Mouse (Mus musculus) midbrain, embryonic 11.5 days (tissue): ENCODE results near the gene Tlr11. TPM values are rescaled to one million over a fixed set of nuclear protein-coding genes. Genes with fewer than 3 reads are reported as not detected.

Experiments used
- ATAC-seq: fragments of 200-750 bp; cut with Nextera tagmentation; 2 replicates; pipeline ENCODE4 v1.8.0; 2017; ENCODE audit warnings: moderate TSS enrichment, moderate library complexity; ENCODE audit not compliant: low FRiP score
- DNase-seq: peaks from one replicate; pipeline ENCODE4 v3.0.0; 2015; ENCODE audit warnings: low spot score; ENCODE audit errors: missing footprints
- H3K27ac ChIP-seq: fragments of 300-500 bp; sonication (generic); 2 replicates; pipeline ENCODE4 v1.5.1; 2014; ENCODE audit warnings: low read depth, low read length
- H3K27me3 ChIP-seq: fragments of 300-500 bp; sonication (generic); 2 replicates; pipeline ENCODE4 v1.6.1; 2014; ENCODE audit warnings: mild to moderate bottlenecking, low read length, moderate library complexity, mixed read lengths; ENCODE audit not compliant: control insufficient read depth, insufficient read depth
- H3K36me3 ChIP-seq: fragments of 300-500 bp; sonication (generic); 2 replicates; pipeline ENCODE4 v1.6.1; 2014; ENCODE audit warnings: mild to moderate bottlenecking, low read length, moderate library complexity, mixed read lengths; ENCODE audit not compliant: control insufficient read depth, insufficient read depth
- H3K4me1 ChIP-seq: fragments of 300-500 bp; sonication (generic); 2 replicates; pipeline ENCODE4 v1.6.1; 2014; ENCODE audit warnings: low read length; ENCODE audit not compliant: control insufficient read depth, insufficient read depth
- H3K4me2 ChIP-seq: fragments of 300-500 bp; sonication (generic); 2 replicates; pipeline ENCODE4 v1.6.1; 2014; ENCODE audit warnings: mild to moderate bottlenecking, moderate library complexity
- H3K4me3 ChIP-seq: fragments of 300-500 bp; sonication (generic); 2 replicates; pipeline ENCODE4 v1.5.1; 2014; ENCODE audit warnings: low read depth, low read length
- H3K9ac ChIP-seq: fragments of 300-500 bp; sonication (generic); 2 replicates; pipeline ENCODE4 v1.6.1; 2014; ENCODE audit warnings: low read length
- H3K9me3 ChIP-seq: fragments of 300-500 bp; sonication (generic); 2 replicates; pipeline ENCODE4 v1.6.1; 2016; ENCODE audit warnings: low read length; ENCODE audit not compliant: control insufficient read depth
- WGBS: fragments of 180-500 bp; shearing (Covaris S2); extraction: QIAGEN DNeasy Blood & Tissue Kit; methylation state at CpG from one replicate; pipeline ENCODE4 v1.1.7; 2014; 5-methylcytosine and 5-hydroxymethylcytosine counted together
- polyA plus RNA-seq: library from polyadenylated mRNA; unstranded; fragments of >200 nt; fragmentation: Nextera tagmentation; extraction: Ambion mirVana; gene quantifications from 2 replicates; pipeline ENCODE4 v1.2.1, GENCODE M21; 2014

Gene Tlr11
- not detected in 2 replicates for polyA plus RNA-seq

GRCm38 (mm10) chr14:50357593-50357992 is at the start of gene Tlr11:
Tlr11 (plus strand) TSS chr14:50357914.
- no peak within 1 kb of the TSS for H3K27ac ChIP-seq
- H3K36me3 ChIP-seq: no peaks in the 10 kb centered on the region
- DNase-seq: no peak
- no peak within 1 kb of the TSS for H3K4me2 ChIP-seq
- H3K9ac ChIP-seq: no peak within 1 kb of the TSS
- no peaks in the 10 kb centered on the region for H3K27me3 ChIP-seq
- H3K4me1 ChIP-seq: no peaks in the 10 kb centered on the region
- 85% methylated on average over 2 of the region's 2 CpGs for WGBS
- no peak within 1 kb of the TSS for H3K4me3 ChIP-seq
- ATAC-seq: no peak
- H3K9me3 ChIP-seq: no peaks in the 10 kb centered on the region

GRCm38 (mm10) chr14:50326661-50327060 is 31.1 kb upstream of the Tlr11 start, which contains the start of gene Olfr734:
Olfr734 (minus strand) TSS chr14:50326761.
- H3K27ac ChIP-seq: no peak within 1 kb of the TSS
- H3K9me3 ChIP-seq: no peaks in the 10 kb centered on the region
- no peaks in the 10 kb centered on the region for H3K36me3 ChIP-seq
- H3K4me3 ChIP-seq: no peak within 1 kb of the TSS
- H3K27me3 ChIP-seq: no peaks in the 10 kb centered on the region
- ATAC-seq (no peak), DNase-seq (no peak)
- WGBS: 72% methylated on average over 1 of the region's 1 CpGs
- H3K4me2 ChIP-seq: no peak within 1 kb of the TSS
- no peak within 1 kb of the TSS for H3K9ac ChIP-seq
- H3K4me1 ChIP-seq: no peaks in the 10 kb centered on the region

DNA sequence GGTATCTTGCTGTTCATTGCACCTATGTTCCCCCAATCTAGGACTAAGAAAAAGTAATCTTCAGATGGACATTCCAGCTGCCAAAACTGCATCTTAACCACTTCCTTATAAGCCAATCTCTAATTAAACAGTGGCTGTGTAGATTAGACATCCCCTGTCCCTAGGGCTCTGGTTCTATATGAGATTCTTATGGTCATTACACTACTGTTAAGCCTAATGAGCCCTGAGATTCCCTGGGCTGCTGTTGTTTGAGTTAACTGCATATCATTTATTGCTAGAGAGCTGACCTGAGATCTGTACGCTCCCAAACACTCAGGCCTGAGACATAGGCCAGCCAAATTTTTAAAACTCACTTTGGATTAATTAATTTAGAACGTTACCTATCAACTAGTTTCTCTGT is 8.9 kb upstream of the Tlr11 start, which contains the start of gene Olfr735:
Olfr735 (minus strand) TSS at position 77 of the 400 bp plus-strand sequence.
- Histone ChIP-seq H3K4me2 (no peak within 1 kb of the TSS), H3K9me3 (no peaks in the 10 kb centered on the region), H3K9ac (no peak within 1 kb of the TSS), H3K27me3 (no peaks in the 10 kb centered on the region), H3K36me3 (no peaks in the 10 kb centered on the region), H3K27ac (no peak within 1 kb of the TSS), H3K4me3 (no peak within 1 kb of the TSS), H3K4me1 (no peaks in the 10 kb centered on the region)
- ATAC-seq (no peak), DNase-seq (no peak)
- WGBS: 92% methylated on average over 2 of the region's 2 CpGs

DNA sequence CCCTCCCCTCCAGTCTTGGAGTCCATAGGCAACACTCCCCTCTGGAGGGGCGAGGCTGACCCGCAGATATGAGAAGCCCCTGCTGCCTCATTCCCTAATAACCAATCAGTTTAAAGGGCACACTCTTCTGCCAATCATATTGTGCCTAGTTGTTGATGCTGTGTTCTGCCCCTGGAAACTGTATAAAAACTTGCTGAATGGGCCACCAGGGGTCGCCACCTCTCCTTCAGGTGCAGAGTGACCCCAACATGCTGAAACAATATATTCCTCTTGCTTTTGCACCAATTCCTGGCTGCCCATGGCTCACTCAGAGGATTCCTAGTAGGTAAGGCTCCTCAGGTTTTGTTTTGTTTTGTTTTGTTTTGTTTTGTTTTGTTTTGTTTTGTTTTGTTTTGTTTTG is 5.3 kb upstream of the Tlr11 start:
- H3K4me3 ChIP-seq: no peak overlapping the region
- WGBS: 52% methylated on average over 3 of the region's 3 CpGs
- H3K9ac ChIP-seq: no peak overlapping the region
- no peak for DNase-seq
- no peaks in the 10 kb centered on the region for H3K27me3 ChIP-seq
- no peaks in the 10 kb centered on the region for H3K9me3 ChIP-seq
- H3K27ac ChIP-seq: no peak overlapping the region
- H3K4me1 ChIP-seq: no peaks in the 10 kb centered on the region
- ATAC-seq: no peak
- no peaks in the 10 kb centered on the region for H3K36me3 ChIP-seq
- H3K4me2 ChIP-seq: no peak overlapping the region

GRCm38 (mm10) chr14:50356725-50357124 is 989 bp upstream of the Tlr11 start:
- Histone ChIP-seq H3K9me3 (no peaks in the 10 kb centered on the region), H3K4me2 (no peak overlapping the region), H3K9ac (no peak overlapping the region), H3K27ac (no peak overlapping the region), H3K4me3 (no peak overlapping the region), H3K27me3 (no peaks in the 10 kb centered on the region), H3K36me3 (no peaks in the 10 kb centered on the region), H3K4me1 (no peaks in the 10 kb centered on the region)
- WGBS: 88% methylated on average over 2 of the region's 2 CpGs
- no peak for ATAC-seq
- DNase-seq: no peak

DNA sequence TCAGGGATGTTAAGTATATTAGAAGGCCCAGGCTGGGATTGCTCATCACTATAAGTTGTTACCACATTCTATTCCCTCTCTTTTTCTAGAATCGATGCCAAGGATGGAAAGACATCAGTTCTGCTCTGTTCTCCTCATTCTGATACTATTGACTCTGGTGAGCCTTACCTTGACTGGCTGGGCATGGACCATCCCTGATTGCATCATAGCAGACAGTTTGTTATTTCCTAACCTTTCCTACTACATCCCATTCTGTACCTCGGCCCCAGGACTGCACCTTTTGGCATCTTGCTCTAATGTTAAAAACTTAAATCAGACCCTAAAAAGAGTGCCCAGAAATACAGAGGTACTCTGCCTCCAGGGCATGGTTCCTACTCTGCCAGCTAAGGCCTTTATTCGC is 2.8 kb downstream of the Tlr11 start:
- DNase-seq (no peak), ATAC-seq (no peak)
- H3K4me1 ChIP-seq: no peaks in the 10 kb centered on the region
- no peak overlapping the region for H3K27ac ChIP-seq
- no peaks in the 10 kb centered on the region for H3K9me3 ChIP-seq
- H3K27me3 ChIP-seq: no peaks in the 10 kb centered on the region
- no peak overlapping the region for H3K4me3 ChIP-seq
- WGBS: 94% methylated on average over 3 of the region's 3 CpGs
- H3K9ac ChIP-seq: no peak overlapping the region
- H3K36me3 ChIP-seq: no peaks in the 10 kb centered on the region
- no peak overlapping the region for H3K4me2 ChIP-seq

DNA sequence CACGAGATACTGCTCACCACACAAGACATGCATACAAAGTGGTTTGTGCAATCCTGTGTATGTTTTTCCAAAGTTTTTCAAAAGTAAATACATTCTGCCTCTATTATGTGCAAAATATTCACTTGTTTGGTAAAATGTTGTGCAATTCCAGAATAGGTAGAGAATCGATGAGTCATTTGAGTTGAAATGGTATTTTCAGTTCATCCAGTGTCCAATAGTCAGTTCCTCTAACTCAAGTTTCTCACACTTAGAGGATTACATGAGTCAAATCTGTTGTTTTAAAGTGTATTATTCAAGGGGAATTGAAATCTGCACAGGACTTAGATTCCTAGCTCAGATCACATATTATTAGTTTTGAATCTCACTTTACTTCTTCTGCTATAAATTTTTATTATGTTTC is 5.8 kb downstream of the Tlr11 start:
- H3K4me2 ChIP-seq: no peak overlapping the region
- no peak overlapping the region for H3K9ac ChIP-seq
- no peaks in the 10 kb centered on the region for H3K9me3 ChIP-seq
- WGBS: 86% methylated on average over 2 of the region's 2 CpGs
- H3K4me3 ChIP-seq: no peak overlapping the region
- ATAC-seq (no peak), DNase-seq (no peak)
- no peaks in the 10 kb centered on the region for H3K27me3 ChIP-seq
- no peak overlapping the region for H3K27ac ChIP-seq
- no peaks in the 10 kb centered on the region for H3K36me3 ChIP-seq
- no peaks in the 10 kb centered on the region for H3K4me1 ChIP-seq

- Histone ChIP-seq H3K9ac (no peak within 1 kb of the TSS), H3K4me1 (no peaks in the 10 kb centered on the region), H3K27ac (no peak within 1 kb of the TSS), H3K4me2 (no peak within 1 kb of the TSS), H3K4me3 (no peak within 1 kb of the TSS), H3K9me3 (no peaks in the 10 kb centered on the region), H3K36me3 (no peaks in the 10 kb centered on the region), H3K27me3 (no peaks in the 10 kb centered on the region)
- peak; percentile 83 for DNase-seq
- 89% methylated on average over 2 of the region's 2 CpGs for WGBS
- ATAC-seq: no peak
These were observed 23.1 kb downstream of the Tlr11 start, which contains the start of gene Olfr736 for GRCm38 (mm10) chr14:50380863-50381262. Olfr736 (plus strand) TSS chr14:50381163.

- Histone ChIP-seq H3K27ac (no peak within 1 kb of the TSS), H3K36me3 (no peaks in the 10 kb centered on the region), H3K9ac (no peak within 1 kb of the TSS), H3K4me3 (no peak within 1 kb of the TSS), H3K4me1 (no peaks in the 10 kb centered on the region), H3K9me3 (no peaks in the 10 kb centered on the region), H3K27me3 (no peaks in the 10 kb centered on the region), H3K4me2 (no peak within 1 kb of the TSS)
- ATAC-seq (no peak), DNase-seq (no peak)
- WGBS: 85% methylated on average over 1 of the region's 1 CpGs
These were observed 49.6 kb downstream of the Tlr11 start, which contains the start of gene Olfr738 for GRCm38 (mm10) chr14:50407268-50407667. Olfr738 (plus strand) TSS chr14:50407568.
